Mouse (Mus musculus) lung, postnatal 14 days (tissue): ENCODE measurements at regions not wholly inside any gene's neighbourhood (a gene's known extent, or its start where the extent isn't known, plus 50 kb on each side); places are given as distances from the start of the nearest gene placed in this dataset.

Source experiments
- DNase-seq: peaks from one replicate; pipeline ENCODE4 v3.0.0; 2021

- DNase-seq = peak; percentile 3
Observed at GRCm38 (mm10) chr14:19665756-19666155, 63.4 kb upstream of the Gm5458 start.

GRCm38 (mm10) chr14:19674046-19674445 lies 71.7 kb upstream of the Gm5458 start:
- DNase-seq = no peak

GRCm38 (mm10) chr14:19688426-19688825 lies 62.6 kb upstream of the Nid2 start:
- DNase-seq = no peak

GRCm38 (mm10) chr14:19693606-19694005 lies 57.5 kb upstream of the Nid2 start:
- no peak for DNase-seq

- DNase-seq = no peak
Observed at GRCm38 (mm10) chr14:19694289-19694688, 56.8 kb upstream of the Nid2 start.

GRCm38 (mm10) chr14:19699497-19699896 lies 51.6 kb upstream of the Nid2 start:
- no peak for DNase-seq
